In the genomic region with DNA sequence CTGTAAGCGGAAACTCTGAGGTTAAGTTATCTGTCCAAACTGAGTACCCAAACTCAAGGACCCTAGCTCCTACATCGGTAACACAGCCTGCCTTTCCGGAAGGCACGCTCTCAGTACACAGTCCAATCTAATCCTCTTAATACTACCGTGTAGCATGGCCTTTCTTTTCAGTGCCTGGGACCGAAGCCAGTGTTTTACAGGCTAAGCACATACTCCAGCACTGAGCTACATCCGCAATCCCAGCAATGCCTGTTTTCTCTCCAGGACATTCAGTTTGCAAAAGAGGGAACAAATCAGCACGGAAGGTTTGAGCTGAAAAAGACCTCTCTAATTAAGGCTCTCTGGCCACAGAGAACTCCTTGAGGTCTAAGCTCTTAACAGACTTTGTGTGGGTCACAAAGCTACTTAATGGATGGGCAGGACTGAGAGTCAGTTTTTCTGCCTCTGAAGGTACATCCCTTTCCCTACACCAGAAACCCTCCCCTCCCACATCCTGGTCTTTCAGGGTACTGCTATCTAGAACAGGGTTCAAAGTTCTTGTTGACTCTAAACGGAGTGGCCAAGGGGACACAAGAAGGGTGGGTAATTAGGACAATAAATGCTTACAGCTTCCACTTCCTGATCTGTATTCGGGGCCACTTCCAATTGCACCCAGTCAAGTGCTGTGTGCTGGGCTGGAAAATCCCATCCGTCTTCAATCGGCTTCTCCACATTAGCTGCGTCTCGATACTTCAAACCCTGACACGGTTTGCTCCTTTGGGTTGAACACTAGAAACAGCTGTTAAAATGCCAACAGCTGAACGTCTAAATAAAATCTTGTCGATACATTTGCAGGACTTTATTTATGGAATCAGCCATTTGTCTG, we compare ENCODE assay signal across 14 mouse cellular contexts. TPM values are rescaled to one million over a fixed set of nuclear protein-coding genes. Genes with fewer than 3 reads are reported as not detected.
DNase-seq lines count a peak whose midpoint lies in the region; ATAC-seq and TF ChIP-seq lines count a peak whose summit lies in the region.
"Had no signal": no experiment of that assay in that cellular context is flagged by ENCODE, and none has a peak within 500 bp of the region (broad histone marks: within the 10 kb centered on the region; RNA-seq: fewer than 3 reads in every experiment).

No protein-coding gene starts in this region.

- TF ChIP-seq CTCF in intestine, postnatal 0 days (IDR thresholded peaks at IDR 0.05; ENCODE audit: low read depth) = no peak

- H3K4me1 ChIP-seq in embryonic facial prominence, embryonic 14.5 days (ENCODE audit: control insufficient read depth, insufficient read depth, low read length) = no peaks in the 10 kb centered on the region
- H3K4me1 ChIP-seq in embryonic facial prominence, embryonic 10.5 days = no peaks in the 10 kb centered on the region
- 0 out of 2 replicates have a peak, but pooled peaks cover 5% of the 10 kb centered on the region for H3K4me1 ChIP-seq in lung, embryonic 16.5 days (replicated peaks; ENCODE audit: control insufficient read depth, insufficient read depth, low read length)
- no peaks in the 10 kb centered on the region; the same call in 1 of the 2 replicates for H3K4me1 ChIP-seq in intestine, postnatal 0 days (replicated peaks; ENCODE audit: control insufficient read depth, insufficient read depth, low read length)
- no peaks in the 10 kb centered on the region for H3K4me1 ChIP-seq in stomach, embryonic 14.5 days (ENCODE audit: control insufficient read depth, insufficient read depth, low read length)
- H3K4me1 ChIP-seq: heart, embryonic 15.5 days; lung, embryonic 15.5 days had no signal

- peak; percentile 83 for ATAC-seq in embryonic facial prominence, embryonic 14.5 days (ENCODE audit: low read depth)
- ATAC-seq in lung, embryonic 16.5 days (ENCODE audit: low read depth) = peak; percentile 70
- ATAC-seq in intestine, postnatal 0 days = peak; percentile 98
- peak; percentile 86 for ATAC-seq in stomach, embryonic 14.5 days (ENCODE audit: insufficient number of reproducible peaks, insufficient read depth, low FRiP score, low read depth)
- ATAC-seq in CD4-positive, CD25-positive, alpha-beta regulatory T cell, adult 4 months = no peak

- no peaks in the 10 kb centered on the region for H3K27me3 ChIP-seq in embryonic facial prominence, embryonic 14.5 days (replicated peaks; ENCODE audit: control insufficient read depth, insufficient read depth, low read length)
- H3K27me3 ChIP-seq in embryonic facial prominence, embryonic 10.5 days (replicated peaks; ENCODE audit: low read depth, poor library complexity, severe bottlenecking) = no peaks in the 10 kb centered on the region
- no peaks in the 10 kb centered on the region for H3K27me3 ChIP-seq in lung, embryonic 16.5 days (ENCODE audit: control insufficient read depth, insufficient read depth, low read depth, low read length)
- H3K27me3 ChIP-seq in intestine, postnatal 0 days (replicated peaks; ENCODE audit: control insufficient read depth, insufficient read depth, low read length) = no peaks in the 10 kb centered on the region
- H3K27me3 ChIP-seq in stomach, embryonic 14.5 days (ENCODE audit: control insufficient read depth, insufficient read depth, low read length) = no peaks in the 10 kb centered on the region
- H3K27me3 ChIP-seq: heart, embryonic 15.5 days; lung, embryonic 15.5 days had no signal

- no peak overlapping the region for H3K27ac ChIP-seq in embryonic facial prominence, embryonic 14.5 days (replicated peaks; ENCODE audit: low read depth, low read length)
- H3K27ac ChIP-seq in embryonic facial prominence, embryonic 10.5 days (replicated peaks) = no peak overlapping the region
- H3K27ac ChIP-seq in lung, embryonic 16.5 days (ENCODE audit: low read length) = peak overlapping the region; percentile 43; the same call in 1 of the 2 replicates
- H3K27ac ChIP-seq in intestine, postnatal 0 days (ENCODE audit: low read depth, low read length) = peak overlapping the region; percentile 88
- H3K27ac ChIP-seq in stomach, embryonic 14.5 days (ENCODE audit: low read length) = peak overlapping the region; percentile 44; the same call in 1 of the 2 replicates
- H3K27ac ChIP-seq: heart, embryonic 15.5 days; lung, embryonic 15.5 days had no signal

- peak; percentile 71 for DNase-seq in embryonic facial prominence, embryonic 14.5 days (ENCODE audit: low spot score)
- no peak for DNase-seq in embryonic facial prominence, embryonic 10.5 days (ENCODE audit: low spot score)
- no peak for DNase-seq in lung, adult 18-20 months
- no peak for DNase-seq in gastrocnemius, adult 8-10 months (ENCODE audit: low spot score in 2 of 2)
- DNase-seq: kidney, adult 2 months; layer of hippocampus, postnatal 36 days had no signal

- H3K9me3 ChIP-seq in embryonic facial prominence, embryonic 14.5 days (ENCODE audit: control insufficient read depth, low read length) = no peaks in the 10 kb centered on the region
- no peaks in the 10 kb centered on the region for H3K9me3 ChIP-seq in embryonic facial prominence, embryonic 10.5 days
- no peaks in the 10 kb centered on the region for H3K9me3 ChIP-seq in lung, embryonic 16.5 days (ENCODE audit: control insufficient read depth, low read length)
- no peaks in the 10 kb centered on the region for H3K9me3 ChIP-seq in intestine, postnatal 0 days (ENCODE audit: control insufficient read depth)
- H3K9me3 ChIP-seq in stomach, embryonic 14.5 days (ENCODE audit: control insufficient read depth, low read depth, low read length) = no peaks in the 10 kb centered on the region
- H3K9me3 ChIP-seq: G1E; heart, embryonic 15.5 days; lung, embryonic 15.5 days had no signal

- WGBS in embryonic facial prominence, embryonic 14.5 days = 61% methylated on average over 17 of the region's 17 CpGs
- WGBS in embryonic facial prominence, embryonic 10.5 days = 77% methylated on average over 17 of the region's 17 CpGs
- 61% methylated on average over 17 of the region's 17 CpGs for WGBS in lung, embryonic 16.5 days
- 26% methylated on average over 17 of the region's 17 CpGs for WGBS in intestine, postnatal 0 days
- 59% methylated on average over 17 of the region's 17 CpGs for WGBS in stomach, embryonic 14.5 days

- H3K36me3 ChIP-seq in embryonic facial prominence, embryonic 14.5 days (ENCODE audit: control insufficient read depth, insufficient read depth, low read length) = no peaks in the 10 kb centered on the region
- H3K36me3 ChIP-seq in embryonic facial prominence, embryonic 10.5 days (replicated peaks) = no peaks in the 10 kb centered on the region
- no peaks in the 10 kb centered on the region for H3K36me3 ChIP-seq in lung, embryonic 16.5 days (ENCODE audit: control insufficient read depth, insufficient read depth, low read length)
- H3K36me3 ChIP-seq in intestine, postnatal 0 days (ENCODE audit: control insufficient read depth, insufficient read depth) = no peaks in the 10 kb centered on the region
- H3K36me3 ChIP-seq in stomach, embryonic 14.5 days (ENCODE audit: control insufficient read depth, insufficient read depth, low read length) = no peaks in the 10 kb centered on the region
- H3K36me3 ChIP-seq: G1E; heart, embryonic 15.5 days; lung, embryonic 15.5 days had no signal

- H3K4me2 ChIP-seq in embryonic facial prominence, embryonic 14.5 days (ENCODE audit: low read depth, low read length) = no peak overlapping the region
- no peak overlapping the region for H3K4me2 ChIP-seq in lung, embryonic 16.5 days (ENCODE audit: low read depth, low read length)
- H3K4me2 ChIP-seq in intestine, postnatal 0 days (replicated peaks; ENCODE audit: low read depth) = peak overlapping the region; percentile 57
- no peak overlapping the region for H3K4me2 ChIP-seq in stomach, embryonic 14.5 days (replicated peaks; ENCODE audit: low read depth, low read length)
- H3K4me2 ChIP-seq: heart, embryonic 15.5 days; lung, embryonic 15.5 days had no signal

- H3K9ac ChIP-seq in embryonic facial prominence, embryonic 14.5 days (ENCODE audit: low read depth, low read length) = no peak overlapping the region
- 0 out of 2 replicates have a peak overlapping the region, but pooled peaks have one; percentile 15 for H3K9ac ChIP-seq in lung, embryonic 16.5 days (ENCODE audit: low read length)
- 0 out of 2 replicates have a peak overlapping the region, but pooled peaks have one; percentile 17 for H3K9ac ChIP-seq in intestine, postnatal 0 days (ENCODE audit: low read depth, low read length)
- no peak overlapping the region for H3K9ac ChIP-seq in stomach, embryonic 14.5 days (replicated peaks; ENCODE audit: low read depth, low read length)
- H3K9ac ChIP-seq: heart, embryonic 15.5 days; lung, embryonic 15.5 days had no signal

- no peak overlapping the region for H3K4me3 ChIP-seq in embryonic facial prominence, embryonic 14.5 days (ENCODE audit: low read depth, low read length)
- no peak overlapping the region for H3K4me3 ChIP-seq in embryonic facial prominence, embryonic 10.5 days
- H3K4me3 ChIP-seq in lung, embryonic 16.5 days (ENCODE audit: low read length) = no peak overlapping the region
- peak overlapping the region; percentile 12; the same call in 1 of the 2 replicates for H3K4me3 ChIP-seq in intestine, postnatal 0 days (ENCODE audit: low read depth, low read length)
- H3K4me3 ChIP-seq in stomach, embryonic 14.5 days (ENCODE audit: low read depth, low read length) = no peak overlapping the region
- H3K4me3 ChIP-seq: heart, embryonic 15.5 days; lung, embryonic 15.5 days had no signal

RNA-seq across cellular contexts. Expression of a gene that starts 12.4 kb away (rescaled TPM):
- polyA plus RNA-seq in embryonic facial prominence, embryonic 14.5 days (2014; fragmentation: Nextera tagmentation; extraction: Ambion mirVana) = 47.9 and 48.1 TPM in 2 replicates
- 17.4 and 19.4 TPM in 2 replicates for polyA plus RNA-seq in embryonic facial prominence, embryonic 10.5 days (2016; fragmentation: Nextera tagmentation; extraction: Ambion mirVana)
- 30.6 and 33.3 TPM in 2 replicates for polyA plus RNA-seq in lung, embryonic 16.5 days (2015; fragmentation: Nextera tagmentation; extraction: Ambion mirVana)
- polyA plus RNA-seq in intestine, postnatal 0 days (2015; fragmentation: Nextera tagmentation; extraction: Ambion mirVana) = 63.3 and 65.2 TPM in 2 replicates
- polyA plus RNA-seq in stomach, embryonic 14.5 days (2014; fragmentation: Nextera tagmentation; extraction: Ambion mirVana) = 60.4 and 66.4 TPM in 2 replicates
- 10 to 100 TPM; 37.1 to 42.2 (median 41.1) TPM for total RNA-seq in gastrocnemius, adult 8-10 months (2022)
- polyA plus RNA-seq in CD4-positive, CD25-positive, alpha-beta regulatory T cell, adult 4 months (2017; shearing (Covaris generic)) = 10 to 100 TPM; 21.6 to 23.7 TPM

RNA-seq across cellular contexts. Expression of a gene that starts 13.0 kb away (rescaled TPM):
- polyA plus RNA-seq in embryonic facial prominence, embryonic 14.5 days (2014; fragmentation: Nextera tagmentation; extraction: Ambion mirVana) = not detected in 2 replicates
- polyA plus RNA-seq in embryonic facial prominence, embryonic 10.5 days (2016; fragmentation: Nextera tagmentation; extraction: Ambion mirVana) = not detected in 2 replicates
- polyA plus RNA-seq in lung, embryonic 16.5 days (2015; fragmentation: Nextera tagmentation; extraction: Ambion mirVana) = not detected in 2 replicates
- not detected in 2 replicates for polyA plus RNA-seq in intestine, postnatal 0 days (2015; fragmentation: Nextera tagmentation; extraction: Ambion mirVana)
- polyA plus RNA-seq in stomach, embryonic 14.5 days (2014; fragmentation: Nextera tagmentation; extraction: Ambion mirVana) = not detected in 2 replicates
- not detected for total RNA-seq in gastrocnemius, adult 8-10 months (2022)
- not detected for polyA plus RNA-seq in CD4-positive, CD25-positive, alpha-beta regulatory T cell, adult 4 months (2017; shearing (Covaris generic))
- total RNA-seq: G1E; layer of hippocampus, postnatal 36 days had no signal
- polyA plus RNA-seq: cortical plate, adult 2 months; G1E; heart, embryonic 15.5 days; kidney, adult 2 months; lung, embryonic 15.5 days had no signal

Comparison
In these comparisons a context has a peak if more than half of its experiments do, and no peak if none do; other contexts are left out.
1. H3K27ac ChIP-seq: peak in lung, embryonic 16.5 days (single experiment), intestine, postnatal 0 days (single experiment) and stomach, embryonic 14.5 days (single experiment); none in embryonic facial prominence, embryonic 14.5 days (single experiment) and embryonic facial prominence, embryonic 10.5 days (single experiment).
2. H3K9ac ChIP-seq: peak in lung, embryonic 16.5 days (single experiment) and intestine, postnatal 0 days (single experiment); none in embryonic facial prominence, embryonic 14.5 days (single experiment) and stomach, embryonic 14.5 days (single experiment).